Mouse (Mus musculus) cerebellum, adult 2 months (tissue): ENCODE results near the gene Jup.

Experiments
- CTCF ChIP-seq: fragments of 200-500 bp; IDR thresholded peaks from 2 replicates; pipeline ENCODE4 v1.5.1; 2011; ENCODE audit warnings: low read depth, mild to moderate bottlenecking, control low read depth, low read length, moderate library complexity, borderline replicate concordance; ENCODE audit not compliant: insufficient read depth
- POLR2A ChIP-seq: fragments of 200-500 bp; IDR thresholded peaks from 2 replicates; pipeline ENCODE4 v1.6.1; 2011; ENCODE audit warnings: low read length, control low read depth, borderline replicate concordance; ENCODE audit not compliant: insufficient read depth

DNA sequence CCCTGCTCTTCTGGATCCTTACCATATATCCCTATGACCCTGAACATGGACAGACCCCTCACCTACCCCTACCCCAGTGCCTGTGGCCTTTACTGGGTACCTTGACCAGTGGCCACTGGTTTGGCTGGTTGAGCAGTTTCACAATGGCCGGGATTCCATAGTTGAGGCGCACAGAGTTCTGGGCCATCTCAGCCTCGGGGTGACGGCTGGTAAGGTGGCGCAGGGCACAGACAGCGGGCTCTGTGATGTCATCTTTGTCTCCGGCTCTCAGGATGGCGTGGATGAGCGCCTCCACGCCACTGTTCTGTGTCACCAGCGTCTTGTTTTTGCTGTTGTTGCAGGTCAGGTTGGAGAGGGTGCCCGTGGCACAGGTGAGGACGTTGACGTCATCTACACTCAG is 19.6 kb downstream of the Jup start:
- TF ChIP-seq CTCF (no peak), POLR2A (no peak)
